Mouse (Mus musculus) CH12.LX (cell line): Measurements from ENCODE around the gene A530032D15Rik.
"Not testable (repeated sequence)": the region's sequence is repeated elsewhere in the genome, so short reads cannot be mapped to it uniquely, and the experiment has no call there.

ENCODE experiments used
- CHD2 ChIP-seq: IDR thresholded peaks from 2 replicates; pipeline ENCODE4 v1.6.1; 2011; ENCODE audit warnings: low read length, improper control_type of control experiment
- CTCF ChIP-seq, 2 experiments: IDR thresholded peaks in 1 of 2; conservative IDR thresholded peaks in 1 of 2; 2 replicates each; pipeline ENCODE4 v1.5.1; 2011 to 2012; ENCODE audit warnings: low read depth in 2 of 2, low read length in 2 of 2, improper control_type of control experiment in 1 of 2, inconsistent platforms in 1 of 2, mild to moderate bottlenecking in 1 of 2, moderate library complexity in 1 of 2
- ETS1 ChIP-seq: conservative IDR thresholded peaks from 2 replicates; pipeline ENCODE4 v1.6.1; 2012; ENCODE audit warnings: low read depth, mild to moderate bottlenecking, inconsistent platforms, low read length, improper control_type of control experiment, moderate library complexity
- GABPA ChIP-seq: IDR thresholded peaks from 2 replicates; pipeline ENCODE4 v1.6.1; 2012; ENCODE audit warnings: low read depth, low read length, improper control_type of control experiment, inconsistent platforms; ENCODE audit not compliant: insufficient replicate concordance
- NRF1 ChIP-seq: IDR thresholded peaks from 2 replicates; pipeline ENCODE4 v1.6.1; 2014; ENCODE audit warnings: low read depth, mild to moderate bottlenecking, inconsistent platforms, low read length, improper control_type of control experiment, moderate library complexity
- POLR2A ChIP-seq: IDR thresholded peaks from 2 replicates; pipeline ENCODE4 v1.6.1; 2011; ENCODE audit warnings: low read depth, mild to moderate bottlenecking, improper control_type of control experiment, low read length
- SIN3A ChIP-seq: IDR thresholded peaks from 2 replicates; pipeline ENCODE4 v1.6.1; 2012; ENCODE audit warnings: low read length, improper control_type of control experiment, inconsistent platforms
- TBP ChIP-seq: conservative IDR thresholded peaks from 2 replicates; pipeline ENCODE4 v1.6.1; 2011; ENCODE audit warnings: low read depth, low read length, improper control_type of control experiment
- TCF12 ChIP-seq: IDR thresholded peaks from 2 replicates; pipeline ENCODE4 v1.6.1; 2014; ENCODE audit warnings: low read depth, mild to moderate bottlenecking, inconsistent platforms, low read length, improper control_type of control experiment
- USF1 ChIP-seq: IDR thresholded peaks from 2 replicates; pipeline ENCODE4 v1.6.1; 2014; ENCODE audit warnings: low read depth, mild to moderate bottlenecking, inconsistent platforms, low read length, improper control_type of control experiment

DNA sequence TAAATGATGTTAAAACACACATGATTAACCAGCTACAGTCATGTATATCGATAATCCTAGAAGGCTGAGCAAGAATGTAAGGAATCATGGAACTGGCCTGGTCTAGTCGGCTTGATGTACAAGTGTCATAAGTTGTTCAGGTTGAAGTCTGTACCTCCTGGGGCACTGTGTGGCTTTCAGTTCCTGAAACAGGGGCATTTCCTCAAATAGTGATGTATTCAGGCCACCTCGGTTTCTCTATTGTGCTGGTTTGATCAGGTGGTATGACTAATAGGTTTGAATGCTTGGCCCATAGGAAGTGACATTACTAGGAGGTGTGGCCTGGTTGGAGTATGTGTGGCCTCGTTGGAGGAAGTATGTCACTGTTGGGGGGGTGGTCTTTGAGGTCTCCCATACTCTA, 75.3 kb downstream of the A530032D15Rik start:
- not testable (repeated sequence) for TF ChIP-seq ETS1; CHD2; TBP; SIN3A; CTCF (conservative IDR thresholded peaks at IDR 0.05 in 1 of 2, IDR thresholded peaks at IDR 0.05 in 1 of 2; ENCODE audit: low read depth in 2 of 2, low read length in 2 of 2); NRF1; TCF12; GABPA; POLR2A; USF1
